Mouse (Mus musculus) small intestine, adult 2 months (tissue): ENCODE measurements around the gene Mafb. TPM values are rescaled to one million over a fixed set of nuclear protein-coding genes. Genes with fewer than 3 reads are reported as not detected.

ENCODE experiments used
- H3K27ac ChIP-seq: fragments of 200-500 bp; 2 replicates; pipeline ENCODE4 v1.5.1; 2012; ENCODE audit warnings: low read depth, low read length, control low read depth, inconsistent platforms; ENCODE audit not compliant: insufficient read depth
- H3K27me3 ChIP-seq: fragments of 200-500 bp; 2 replicates; pipeline ENCODE4 v1.6.1; 2012; ENCODE audit warnings: mild to moderate bottlenecking, moderate library complexity, low read length, inconsistent platforms; ENCODE audit not compliant: control insufficient read depth, insufficient read depth
- H3K36me3 ChIP-seq: fragments of 200-500 bp; 2 replicates; pipeline ENCODE4 v1.6.1; 2012; ENCODE audit warnings: mild to moderate bottlenecking, low read length, control low read depth, inconsistent platforms; ENCODE audit not compliant: control insufficient read depth, insufficient read depth
- H3K4me1 ChIP-seq: fragments of 200-500 bp; 2 replicates; pipeline ENCODE4 v1.6.1; 2012; ENCODE audit warnings: low read length, inconsistent platforms, mixed read lengths; ENCODE audit not compliant: control insufficient read depth, insufficient read depth, insufficient read length
- H3K4me3 ChIP-seq: fragments of 200-500 bp; 2 replicates; pipeline ENCODE4 v1.5.1; 2012; ENCODE audit warnings: low read depth, mild to moderate bottlenecking, control low read depth, inconsistent platforms, low read length, moderate library complexity
- CTCF ChIP-seq: fragments of 200-500 bp; IDR thresholded peaks from 2 replicates; pipeline ENCODE4 v1.5.1; 2012; ENCODE audit warnings: low read depth, mild to moderate bottlenecking, control low read depth, inconsistent platforms, low read length, moderate library complexity, mixed read lengths; ENCODE audit not compliant: insufficient replicate concordance, insufficient read length; ENCODE audit errors: extremely low read depth
- POLR2A ChIP-seq: fragments of 200-500 bp; IDR thresholded peaks from 2 replicates; pipeline ENCODE4 v1.6.1; 2012; ENCODE audit warnings: low read depth, mild to moderate bottlenecking, control low read depth, inconsistent platforms, low read length, moderate library complexity
- WGBS: fragments of 180-500 bp; shearing (Covaris S2); methylation state at CpG from one replicate; pipeline ENCODE4 v1.1.7; 2018; 5-methylcytosine and 5-hydroxymethylcytosine counted together
- polyA plus RNA-seq: library from polyadenylated mRNA; depleted of rRNA; stranded (reverse); fragments of >200 nt; gene quantifications from 2 replicates; pipeline ENCODE4 v1.2.3, GENCODE M21; 2012

Gene Mafb
- polyA plus RNA-seq, 1 experiment = 65.6 TPM

DNA sequence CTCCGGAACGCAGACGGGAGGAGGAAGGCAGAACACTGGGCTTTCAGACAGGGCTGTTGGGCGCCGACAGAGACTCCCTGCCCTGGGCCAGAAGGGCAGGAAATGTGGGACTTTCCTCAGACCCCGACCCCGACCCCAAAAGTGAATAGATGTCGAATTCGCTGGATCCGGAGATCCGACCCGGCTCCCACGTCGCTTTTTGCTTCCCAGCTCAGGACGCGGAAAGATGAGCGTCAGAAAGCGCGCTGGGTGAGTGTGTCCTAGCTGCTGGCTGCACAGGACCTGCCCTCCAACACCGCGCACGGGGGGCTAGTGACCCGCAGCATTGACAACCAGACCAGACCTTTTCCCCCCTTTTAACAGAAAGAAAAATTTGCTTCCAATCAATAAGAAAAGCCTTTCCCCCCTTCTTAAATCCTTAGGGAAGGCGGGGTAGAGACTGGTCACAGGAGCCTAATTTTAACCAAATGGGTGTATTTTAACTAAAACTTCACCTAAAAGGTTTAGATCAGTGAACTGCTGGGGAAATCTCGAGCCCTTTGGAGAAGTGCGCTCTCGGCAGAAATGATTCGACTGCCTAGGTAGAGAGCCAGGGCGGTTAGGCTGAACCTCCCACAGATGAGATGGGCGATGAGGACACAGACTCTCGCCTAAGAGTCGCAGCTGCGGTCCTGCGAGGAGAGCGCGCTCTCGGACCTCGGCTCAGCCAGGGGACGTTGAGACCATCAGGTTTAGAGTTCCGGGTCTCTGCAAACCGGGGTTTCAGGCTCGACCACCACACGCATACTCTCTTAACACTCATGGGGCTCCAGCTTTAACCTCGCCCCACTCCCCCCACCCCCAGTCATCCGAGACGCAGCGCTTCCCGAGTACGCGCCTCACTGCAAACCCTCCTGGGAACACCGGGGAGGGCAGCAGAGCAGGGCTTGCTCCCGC, 1.8 kb upstream of the Mafb start:
- peak overlapping the region; percentile 7 for H3K4me3 ChIP-seq

DNA sequence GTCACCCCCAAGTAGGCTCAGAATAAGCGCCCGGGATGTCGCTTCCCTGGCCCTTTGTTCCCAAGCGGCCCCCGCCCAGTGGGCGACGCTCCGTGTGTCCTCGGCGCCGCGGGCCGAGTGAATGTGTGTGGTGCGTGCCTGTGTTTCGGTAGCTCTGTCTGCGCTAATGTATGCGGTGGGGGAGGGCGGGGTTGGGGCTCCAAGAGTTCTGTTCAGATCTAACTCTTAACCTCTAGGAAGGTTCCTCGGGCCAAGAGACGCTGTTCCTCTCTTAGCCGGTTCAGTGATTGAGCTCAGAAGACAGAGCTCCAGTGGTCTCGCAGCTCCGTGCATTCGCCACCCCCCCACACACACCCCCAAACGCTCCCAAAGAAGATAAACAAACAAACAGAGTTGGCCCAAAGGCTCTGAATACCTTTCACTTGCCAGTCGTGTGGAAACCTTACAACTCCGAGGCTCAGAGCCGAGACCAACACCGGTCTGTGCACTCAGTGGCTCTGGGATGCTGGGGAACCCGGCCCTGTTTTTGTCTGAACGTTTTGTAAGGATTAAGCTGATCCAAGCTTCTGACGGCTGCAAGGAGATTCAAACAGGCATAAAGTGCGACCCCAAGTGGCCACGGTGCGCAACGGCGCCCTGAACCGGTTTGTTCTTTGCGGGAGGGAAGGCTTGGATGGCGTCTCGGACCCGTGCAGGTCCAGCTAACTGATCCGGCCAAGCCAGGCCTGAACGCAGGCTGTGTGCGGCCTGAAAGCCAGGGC, 763 bp upstream of the Mafb start:
- TF ChIP-seq CTCF (peak; percentile 91), POLR2A (no peak; the same call in 1 of the 2 replicates)
- Histone ChIP-seq H3K27me3 (peaks cover 52% of the 10 kb centered on the region), H3K27ac (peak overlapping the region; percentile 68), H3K4me1 (peaks cover 2% of the 10 kb centered on the region; the same call in 1 of the 2 replicates), H3K4me3 (peak overlapping the region; percentile 81), H3K36me3 (peaks cover 7% of the 10 kb centered on the region)
- under 1% methylated on average over 45 of the region's 45 CpGs for WGBS

More for the DNA sequence above, 1.8 kb upstream of the Mafb start:
- H3K4me1 ChIP-seq = peaks cover 2% of the 10 kb centered on the region; the same call in 1 of the 2 replicates
- no peaks in the 10 kb centered on the region; the same call in 1 of the 2 replicates for H3K36me3 ChIP-seq
- H3K27ac ChIP-seq = no peak overlapping the region
- peaks cover 46% of the 10 kb centered on the region for H3K27me3 ChIP-seq
- TF ChIP-seq CTCF (no peak), POLR2A (no peak)
- WGBS = 3% methylated on average over 52 of the region's 52 CpGs

DNA sequence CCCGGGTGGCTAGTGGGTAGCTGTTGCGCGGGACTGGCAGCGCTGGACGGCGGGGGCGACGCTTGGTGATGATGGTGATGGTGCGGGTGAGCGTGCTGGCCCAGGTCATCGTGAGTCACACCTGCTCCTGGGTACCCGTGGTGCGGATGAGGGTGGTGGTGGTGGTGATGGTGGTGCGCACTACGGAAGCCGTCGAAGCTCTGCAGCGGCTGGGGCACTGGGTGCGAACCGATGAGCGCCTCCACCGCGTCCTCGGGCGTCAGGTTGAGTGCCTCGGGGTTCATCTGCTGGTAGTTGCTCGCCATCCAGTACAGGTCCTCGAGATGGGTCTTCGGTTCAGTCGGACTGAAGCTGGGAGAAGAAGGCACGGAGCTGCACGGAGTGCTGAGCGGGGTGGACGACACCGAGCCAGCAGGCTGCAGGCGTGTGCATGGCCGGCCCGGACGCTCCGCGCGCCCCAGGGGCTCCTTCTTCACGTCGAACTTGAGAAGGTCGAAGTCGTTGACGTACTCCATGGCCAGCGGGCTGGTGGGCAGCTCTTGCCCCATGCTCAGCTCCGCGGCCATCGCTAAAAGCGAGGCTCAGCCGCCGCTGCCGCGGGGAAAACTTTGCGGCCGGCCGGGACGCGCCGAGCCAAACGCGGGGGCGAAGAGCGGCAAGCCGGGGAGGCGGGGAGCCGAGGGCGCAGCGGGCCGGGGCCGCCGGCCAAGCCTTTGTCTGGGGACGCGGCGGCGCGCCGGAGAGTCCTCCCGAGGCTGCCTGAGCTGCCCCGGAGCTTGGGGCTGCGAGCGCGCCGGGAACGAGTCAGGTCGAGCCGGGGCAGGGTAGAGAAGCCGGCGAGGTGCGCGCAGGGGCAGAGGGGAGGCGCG, 520 bp downstream of the Mafb start:
- Histone ChIP-seq H3K27ac (peak overlapping the region; percentile 70), H3K27me3 (peaks cover 58% of the 10 kb centered on the region)
- 2% methylated on average over 95 of the region's 95 CpGs for WGBS

DNA sequence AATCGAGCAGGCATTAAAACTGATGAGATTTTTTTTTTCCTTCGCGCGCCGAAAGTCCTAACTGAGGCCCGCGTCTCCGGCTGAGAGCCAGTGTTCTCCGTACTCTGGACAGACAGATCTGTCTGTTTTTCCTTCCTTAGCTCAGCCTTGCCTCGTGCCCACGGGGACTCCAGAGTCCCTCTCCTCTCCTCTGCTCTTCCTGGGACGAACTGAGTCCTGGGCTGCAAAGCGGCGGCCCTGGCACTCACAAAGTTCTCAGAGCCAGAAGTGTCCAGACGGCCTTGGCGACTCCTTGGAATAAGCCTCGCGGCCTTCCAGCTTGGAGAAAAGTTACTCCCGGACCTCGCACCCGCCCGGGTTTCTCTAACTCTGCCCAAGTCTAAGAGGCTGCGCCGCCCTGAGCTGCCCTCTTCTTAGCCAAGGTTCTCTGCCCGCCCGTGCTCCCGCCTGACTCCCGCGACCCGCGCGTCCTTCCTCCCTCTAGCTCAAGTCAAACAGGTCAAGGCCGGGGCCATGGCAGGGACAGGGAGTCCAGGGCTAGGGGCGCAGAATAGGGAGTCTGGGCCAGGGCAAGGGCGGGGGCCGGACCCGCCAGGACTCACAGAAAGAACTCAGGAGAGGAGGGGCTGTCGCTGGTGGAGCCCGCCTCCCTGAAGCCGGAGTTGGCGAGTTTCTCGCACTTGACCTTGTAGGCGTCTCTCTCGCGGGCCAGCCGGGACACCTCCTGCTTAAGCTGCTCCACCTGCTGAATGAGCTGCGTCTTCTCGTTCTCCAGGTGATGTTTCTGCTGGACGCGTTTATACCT, 1.6 kb downstream of the Mafb start:
- peak overlapping the region; percentile 70 for H3K27ac ChIP-seq
- peaks cover 10% of the 10 kb centered on the region for H3K36me3 ChIP-seq
- TF ChIP-seq CTCF = no peak
- peak; percentile 26; the same call in 1 of the 2 replicates for TF ChIP-seq POLR2A
- peaks cover 60% of the 10 kb centered on the region for H3K27me3 ChIP-seq
- H3K4me1 ChIP-seq = peaks cover 2% of the 10 kb centered on the region; the same call in 1 of the 2 replicates
- WGBS = 1% methylated on average over 50 of the region's 50 CpGs
- H3K4me3 ChIP-seq = peak overlapping the region; percentile 81

More for the DNA sequence above, 520 bp downstream of the Mafb start:
- Histone ChIP-seq H3K36me3 (peaks cover 10% of the 10 kb centered on the region), H3K4me3 (peak overlapping the region; percentile 81), H3K4me1 (peaks cover 2% of the 10 kb centered on the region; the same call in 1 of the 2 replicates)
- no peak for TF ChIP-seq POLR2A
- TF ChIP-seq CTCF = no peak

DNA sequence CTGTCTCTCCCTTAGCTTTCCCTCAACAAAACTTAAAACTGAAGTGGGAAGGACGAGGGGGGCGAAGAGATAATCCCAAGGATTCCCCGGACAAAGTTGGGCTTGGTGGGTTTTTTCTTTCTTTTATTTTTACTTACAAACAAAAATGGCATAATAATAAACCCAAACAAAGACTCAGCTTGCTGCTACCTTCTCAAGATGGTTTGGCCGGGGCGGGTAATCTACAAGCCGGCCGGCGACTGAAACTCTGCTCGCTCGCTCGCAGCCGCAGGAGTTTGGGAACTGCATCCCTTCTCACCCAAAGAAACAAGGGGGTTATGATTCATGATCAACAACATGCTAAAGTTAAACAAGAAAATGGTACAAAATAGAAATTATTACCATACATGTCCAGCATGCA, 2.2 kb downstream of the Mafb start:
- no peak for TF ChIP-seq POLR2A
- no peak for TF ChIP-seq CTCF
- Histone ChIP-seq H3K27me3 (peaks cover 58% of the 10 kb centered on the region), H3K27ac (no peak overlapping the region), H3K4me1 (peaks cover 2% of the 10 kb centered on the region; the same call in 1 of the 2 replicates), H3K4me3 (peak overlapping the region; percentile 81), H3K36me3 (peaks cover 10% of the 10 kb centered on the region)
- 18% methylated on average over 12 of the region's 12 CpGs for WGBS

DNA sequence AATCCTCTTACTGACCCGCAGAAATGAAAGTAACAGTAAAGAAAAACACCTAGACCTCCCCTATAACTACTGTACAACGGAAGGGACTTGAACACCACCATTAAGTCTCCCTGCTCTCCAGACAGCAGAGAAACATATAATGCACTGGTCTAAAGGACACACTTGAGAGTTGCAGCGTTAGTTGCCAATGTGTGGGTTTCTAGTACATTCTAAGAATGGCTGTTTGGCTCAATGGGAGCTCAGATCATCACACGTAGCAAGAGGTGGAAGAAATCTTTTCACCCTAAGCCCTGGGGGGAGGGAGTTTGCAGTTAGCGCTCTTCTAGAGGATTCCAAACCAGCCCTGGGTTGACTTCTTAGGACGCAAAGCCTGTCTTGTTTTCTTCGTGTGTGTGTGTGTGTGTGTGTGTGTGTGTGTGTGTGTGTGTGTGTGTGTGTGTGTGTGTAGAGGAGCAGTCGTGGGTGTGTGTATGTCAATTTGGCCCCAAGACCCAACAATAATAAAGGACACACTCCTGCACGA, 2.7 kb downstream of the Mafb start:
- Histone ChIP-seq H3K4me3 (peak overlapping the region; percentile 81), H3K36me3 (peaks cover 10% of the 10 kb centered on the region), H3K4me1 (peaks cover 2% of the 10 kb centered on the region; the same call in 1 of the 2 replicates), H3K27me3 (peaks cover 53% of the 10 kb centered on the region), H3K27ac (no peak overlapping the region)
- TF ChIP-seq CTCF (no peak), POLR2A (no peak)
- 12% methylated on average over 9 of the region's 9 CpGs for WGBS
